Mouse (Mus musculus) MEL (cell line): ENCODE measurements around the gene Clec2e. TPM values are rescaled to one million over a fixed set of nuclear protein-coding genes. Genes with fewer than 3 reads are reported as not detected.

ENCODE experiments used
- DNase-seq: peaks from one replicate; pipeline ENCODE4 v3.0.0; 2011; ENCODE audit warnings: low read depth, low spot score
- H3K27ac ChIP-seq: 2 replicates; pipeline ENCODE4 v1.5.1; 2012; ENCODE audit warnings: low read depth, mild to moderate bottlenecking, control low read depth, low read length, moderate library complexity; ENCODE audit not compliant: control insufficient read depth
- H3K27me3 ChIP-seq, 2 experiments: fragments of 150-350 bp in 1 of 2; sonication (generic) in 1 of 2; 2 replicates each; pipeline ENCODE4 v1.6.1; 2012; ENCODE audit warnings: low read length in 2 of 2, mild to moderate bottlenecking in 2 of 2, improper control_type of control experiment in 1 of 2, moderate library complexity in 1 of 2; ENCODE audit not compliant: insufficient read depth in 2 of 2, control insufficient read depth in 1 of 2
- H3K36me3 ChIP-seq, 2 experiments: 2 replicates each; pipeline ENCODE4 v1.6.1; 2012 to 2014; ENCODE audit warnings: low read length in 2 of 2, improper control_type of control experiment in 1 of 2, inconsistent platforms in 1 of 2, mild to moderate bottlenecking in 1 of 2; ENCODE audit not compliant: insufficient read depth in 2 of 2, control insufficient read depth in 1 of 2
- H3K4me1 ChIP-seq, 2 experiments: fragments of 150-350 bp in 1 of 2; sonication (generic) in 1 of 2; 2 replicates each; pipeline ENCODE4 v1.6.1; 2012; ENCODE audit warnings: low read length in 2 of 2, improper control_type of control experiment in 1 of 2, mild to moderate bottlenecking in 1 of 2; ENCODE audit not compliant: insufficient read depth in 2 of 2, control insufficient read depth in 1 of 2
- H3K4me3 ChIP-seq, 2 experiments: fragments of 150-350 bp in 1 of 2; sonication (generic) in 1 of 2; 2 replicates each; pipeline ENCODE4 v1.5.1; 2012; ENCODE audit warnings: low read depth in 2 of 2, low read length in 2 of 2, mild to moderate bottlenecking in 2 of 2, moderate library complexity in 2 of 2, control low read depth in 1 of 2, improper control_type of control experiment in 1 of 2; ENCODE audit not compliant: control insufficient read depth in 1 of 2, insufficient read depth in 1 of 2
- H3K79me2 ChIP-seq: 2 replicates; pipeline ENCODE4 v1.6.1; 2012; ENCODE audit warnings: mild to moderate bottlenecking, low read length, moderate library complexity; ENCODE audit not compliant: control insufficient read depth, poor library complexity, insufficient read depth
- H3K9ac ChIP-seq: 2 replicates; pipeline ENCODE4 v1.6.1; 2012; ENCODE audit warnings: low read depth, mild to moderate bottlenecking, control low read depth, low read length, moderate library complexity; ENCODE audit not compliant: control insufficient read depth, poor library complexity, severe bottlenecking
- H3K9me3 ChIP-seq: fragments of 150-350 bp; sonication (generic); replicated peaks from 2 replicates; pipeline ENCODE4 v1.6.1; 2012; ENCODE audit warnings: mild to moderate bottlenecking, low read length, improper control_type of control experiment, moderate library complexity; ENCODE audit not compliant: insufficient read depth
- BHLHE40 ChIP-seq: IDR thresholded peaks from 2 replicates; pipeline ENCODE4 v1.6.1; 2012; ENCODE audit warnings: low read depth, mild to moderate bottlenecking, inconsistent platforms, low read length, improper control_type of control experiment, borderline replicate concordance
- CHD2 ChIP-seq: IDR thresholded peaks from 2 replicates; pipeline ENCODE4 v1.6.1; 2011; ENCODE audit warnings: low read length, improper control_type of control experiment
- EP300 ChIP-seq, 2 experiments: IDR thresholded peaks; 2 replicates each; pipeline ENCODE4 v1.6.1; 2011; ENCODE audit warnings: improper control_type of control experiment in 2 of 2, low read length in 2 of 2, low read depth in 1 of 2, mild to moderate bottlenecking in 1 of 2
- ETS1 ChIP-seq: IDR thresholded peaks from 2 replicates; pipeline ENCODE4 v1.6.1; 2012; ENCODE audit warnings: low read depth, mild to moderate bottlenecking, inconsistent platforms, low read length, improper control_type of control experiment, moderate library complexity
- JUND ChIP-seq: IDR thresholded peaks from 2 replicates; pipeline ENCODE4 v1.6.1; 2011; ENCODE audit warnings: low read depth, mild to moderate bottlenecking, improper control_type of control experiment, low read length
- MAFK ChIP-seq: IDR thresholded peaks from 2 replicates; pipeline ENCODE4 v1.6.1; 2011; ENCODE audit warnings: low read depth, mild to moderate bottlenecking, low read length, improper control_type of control experiment, borderline replicate concordance
- MAX ChIP-seq: IDR thresholded peaks from 2 replicates; pipeline ENCODE4 v1.6.1; 2011; ENCODE audit warnings: low read length, improper control_type of control experiment
- MYB ChIP-seq: IDR thresholded peaks from 2 replicates; pipeline ENCODE4 v1.6.1; 2011; ENCODE audit warnings: mild to moderate bottlenecking, low read depth, low read length, improper control_type of control experiment
- POLR2AphosphoS2 ChIP-seq: IDR thresholded peaks from 2 replicates; pipeline ENCODE4 v1.6.1; 2011; ENCODE audit warnings: low read length, improper control_type of control experiment
- RCOR1 ChIP-seq: IDR thresholded peaks from 2 replicates; pipeline ENCODE4 v1.6.1; 2012; ENCODE audit warnings: low read depth, mild to moderate bottlenecking, inconsistent platforms, low read length, improper control_type of control experiment
- SMC3 ChIP-seq: IDR thresholded peaks from 2 replicates; pipeline ENCODE4 v1.6.1; 2011; ENCODE audit warnings: low read depth, low read length, improper control_type of control experiment
- TAL1 ChIP-seq: IDR thresholded peaks from 2 replicates; pipeline ENCODE4 v1.6.1; 2012; ENCODE audit warnings: mild to moderate bottlenecking, inconsistent platforms, low read length, moderate library complexity, mixed read lengths
- TBP ChIP-seq: IDR thresholded peaks from 2 replicates; pipeline ENCODE4 v1.8.0; 2011; ENCODE audit warnings: low read depth, low read length, improper control_type of control experiment
- UBTF ChIP-seq: IDR thresholded peaks from 2 replicates; pipeline ENCODE4 v1.6.1; 2012; ENCODE audit warnings: low read depth, mild to moderate bottlenecking, inconsistent platforms, low read length, improper control_type of control experiment, moderate library complexity, borderline replicate concordance; ENCODE audit not compliant: insufficient read depth
- USF1 ChIP-seq: IDR thresholded peaks from 2 replicates; pipeline ENCODE4 v1.6.1; 2014; ENCODE audit warnings: low read depth, mild to moderate bottlenecking, inconsistent platforms, low read length, improper control_type of control experiment, moderate library complexity
- USF2 ChIP-seq, 2 experiments: IDR thresholded peaks; 2 replicates each; pipeline ENCODE4 v1.6.1; 2011 to 2012; ENCODE audit warnings: improper control_type of control experiment in 2 of 2, low read length in 2 of 2, borderline replicate concordance in 1 of 2, inconsistent platforms in 1 of 2, low read depth in 1 of 2, mild to moderate bottlenecking in 1 of 2; ENCODE audit not compliant: insufficient read depth in 1 of 2
- polyA plus RNA-seq, 2 experiments: library from polyadenylated mRNA; stranded (reverse) in 1 of 2; unstranded in 1 of 2; fragments of >175 nt in 1 of 2; fragments of >200 nt in 1 of 2; gene quantifications; 2 replicates each; pipeline versions ENCODE4 v1.2.1 to v1.2.4; 2012; ENCODE audit warnings: low replicate concordance in 2 of 2, low read depth in 1 of 2; ENCODE audit not compliant: insufficient read length in 2 of 2, insufficient read depth in 1 of 2, missing spikeins in 1 of 2
- total RNA-seq: library from RNA; depleted of rRNA; stranded (reverse); fragments of 300-350 nt; gene quantifications from 2 replicates; pipeline ENCODE4 v1.2.3, GENCODE M21; 2012

Gene Clec2e
- total and polyA plus RNA-seq, 3 experiments, result not detected

DNA sequence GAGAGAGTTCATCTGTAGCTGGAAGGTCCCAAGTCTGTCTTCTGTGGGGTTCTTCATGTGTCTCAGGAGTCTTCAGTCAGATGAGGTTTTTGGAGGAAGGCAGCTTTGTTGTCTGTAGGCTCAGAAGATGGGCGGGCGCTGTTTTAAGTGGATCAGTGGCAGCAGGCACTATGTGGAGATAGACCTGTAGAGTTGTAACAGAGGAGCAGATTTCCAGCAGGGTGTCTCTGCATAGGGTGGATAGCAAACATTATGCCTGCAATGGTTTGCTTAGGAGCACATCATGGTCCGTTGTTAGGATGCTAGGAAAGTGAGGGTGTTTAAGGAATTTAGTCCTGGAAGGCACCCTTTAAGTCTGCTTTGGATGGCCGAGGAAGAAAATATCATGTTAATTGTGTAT, 52.3 kb downstream of the Clec2e start:
- peak overlapping the region; percentile 47; the same call in 1 of the 2 replicates for H3K27ac ChIP-seq

DNA sequence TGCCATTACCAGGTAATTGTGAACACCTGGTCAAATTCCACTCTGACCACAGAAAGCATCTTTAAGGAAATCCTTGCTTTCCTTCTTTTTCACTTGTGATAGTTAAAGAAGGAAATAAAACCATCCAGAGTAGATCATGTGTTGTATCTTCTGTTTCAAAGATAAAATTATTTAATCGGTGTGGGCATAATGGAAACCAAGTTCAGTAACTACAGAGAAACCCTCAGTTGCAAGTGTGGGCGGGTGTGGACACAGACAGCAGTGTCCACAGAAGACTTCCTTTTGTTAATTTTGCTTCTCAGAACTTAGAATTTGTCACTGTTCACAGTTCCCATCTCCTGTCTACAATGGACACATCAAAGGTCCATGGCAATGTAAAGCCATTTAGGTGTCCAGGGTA, 55.1 kb downstream of the Clec2e start, which contains the start of gene Klrb1f:
Gene Klrb1f (plus strand): TSS at position 301 of the 400 bp plus-strand sequence.
- H3K9me3 ChIP-seq, result no peaks in the 10 kb centered on the region
- no peak within 1 kb of the TSS for H3K4me3 ChIP-seq
- H3K36me3 ChIP-seq, result peaks cover 0 to 23% of the 10 kb centered on the region in 2 experiments; a peak in 2 of 4 replicates
- H3K27ac ChIP-seq, result no peak within 1 kb of the TSS
- no peak for DNase-seq
- no peak within 1 kb of the TSS for H3K9ac ChIP-seq
- H3K27me3 ChIP-seq, result no peaks in the 10 kb centered on the region
- no peak for TF ChIP-seq USF1
- no peak for TF ChIP-seq RCOR1
- TF ChIP-seq TBP, result no peak
- TF ChIP-seq CHD2, result no peak
- no peak for TF ChIP-seq MAFK
- no peak for TF ChIP-seq USF2 (IDR thresholded peaks at IDR 0.05; ENCODE audit: borderline replicate concordance in 1 of 2, insufficient read depth in 1 of 2, low read depth in 1 of 2, low read length in 2 of 2)
- TF ChIP-seq MYB, result no peak
- TF ChIP-seq, all 39 proteins: peak for 0
- no peaks in the 10 kb centered on the region; the same call in 1 of the 2 replicates for H3K79me2 ChIP-seq
- peaks cover 15 to 33% of the 10 kb centered on the region in 2 experiments for H3K4me1 ChIP-seq

More for the DNA sequence above, 52.3 kb downstream of the Clec2e start:
- peak overlapping the region in 1 of 2 experiments; percentile 54; a peak in 2 of 4 replicates for H3K4me3 ChIP-seq
- no peaks in the 10 kb centered on the region for H3K9me3 ChIP-seq
- peaks cover 13 to 33% of the 10 kb centered on the region in 2 experiments for H3K4me1 ChIP-seq
- H3K27me3 ChIP-seq, result no peaks in the 10 kb centered on the region
- TF ChIP-seq UBTF (no peak), EP300 (IDR thresholded peaks at IDR 0.05; ENCODE audit: low read depth in 1 of 2, low read length in 2 of 2) (no peak), SMC3 (no peak), BHLHE40 (no peak), ETS1 (no peak), TAL1 (no peak), MAX (no peak), JUND (no peak), POLR2AphosphoS2 (no peak)
- peaks cover 0 to 28% of the 10 kb centered on the region in 2 experiments; a peak in 2 of 4 replicates for H3K36me3 ChIP-seq
- H3K9ac ChIP-seq, result peak overlapping the region; percentile 4; the same call in 1 of the 2 replicates
- no peaks in the 10 kb centered on the region; the same call in 1 of the 2 replicates for H3K79me2 ChIP-seq
- peak; percentile 60 for DNase-seq
